Mouse (Mus musculus) c-Kit-positive CD71-positive TER-119-negative erythroid progenitor cells, embryonic 14.5 days (primary cell): ENCODE data around the gene Ubr1.
A peak's percentile ranks its signal among the peaks of the same experiment; 100 is the strongest.

ENCODE experiments used
- DNase-seq: peaks from one replicate; pipeline ENCODE4 v3.0.0-alpha.2; 2013; ENCODE audit warnings: low read depth

The Ubr1 gene

DNA sequence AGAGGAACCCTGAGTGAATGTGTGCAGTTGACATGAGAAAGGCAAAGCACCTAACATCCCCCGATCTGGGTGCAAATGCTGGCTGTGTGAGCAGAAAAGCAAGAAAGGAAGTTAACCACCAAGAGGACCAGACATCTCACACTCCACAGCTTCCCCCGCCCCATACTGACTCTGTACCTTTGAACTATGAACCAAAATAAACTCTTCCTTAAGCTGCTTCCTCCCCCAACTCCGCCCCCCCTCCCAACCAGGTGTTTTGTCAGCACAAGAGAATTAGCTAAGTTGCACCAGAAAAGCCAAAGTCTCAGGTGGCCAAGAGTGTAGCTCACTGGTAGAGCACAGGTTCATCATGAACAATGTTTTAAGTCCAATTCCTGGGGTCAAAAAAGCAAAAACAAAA lies 117.4 kb downstream of the Ubr1 start:
- no peak for DNase-seq

DNA sequence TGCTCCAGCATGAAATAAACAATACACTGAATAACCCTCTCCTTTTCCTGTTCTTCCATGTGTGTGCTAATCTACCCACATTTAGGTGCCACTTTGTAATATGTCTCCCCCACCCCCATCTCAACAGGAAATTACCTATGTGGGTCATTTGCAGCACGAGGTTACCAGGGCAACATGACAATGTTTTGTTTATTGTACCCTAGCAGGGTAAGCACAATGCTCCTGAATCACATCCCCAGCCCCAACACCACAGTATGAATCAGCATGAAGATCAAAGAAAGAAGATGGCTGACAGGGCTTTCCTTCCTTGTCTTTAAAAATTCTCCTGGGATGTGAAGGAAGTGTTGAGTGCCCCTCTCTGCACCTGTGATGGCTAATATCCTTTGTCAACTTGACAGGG lies 117.9 kb downstream of the Ubr1 start:
- no peak for DNase-seq

DNA sequence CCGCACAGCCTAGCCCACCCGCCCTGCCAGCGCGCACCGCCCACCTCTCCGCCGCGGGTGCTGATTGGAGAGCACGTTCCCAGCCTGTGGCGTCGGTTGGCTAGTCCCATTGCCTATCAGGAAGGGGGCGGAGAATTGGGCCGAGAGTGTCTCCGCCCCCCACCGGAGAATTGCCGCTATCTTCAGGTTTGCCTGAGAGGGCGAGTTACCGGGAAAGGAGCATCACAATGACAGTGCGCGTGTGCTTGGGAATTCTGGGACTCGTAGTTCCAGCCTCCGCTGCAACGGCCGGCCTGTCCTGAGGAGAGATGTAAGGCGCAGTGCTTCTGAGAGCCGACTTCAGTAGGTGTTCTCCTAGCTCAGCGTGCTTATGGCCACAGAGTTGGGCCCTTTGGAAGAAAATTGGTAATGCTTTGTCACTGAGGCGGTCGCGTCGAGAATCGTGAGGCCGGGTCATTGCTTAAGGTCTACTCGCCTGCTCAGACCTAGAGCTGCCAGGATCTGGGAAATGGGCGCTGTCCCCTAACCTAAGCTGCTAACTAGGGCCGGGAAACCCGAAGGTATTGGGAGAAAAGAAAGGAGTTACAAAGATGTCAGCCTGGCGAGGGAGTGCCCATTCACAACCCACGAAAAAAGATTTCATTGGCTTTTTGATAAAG lies 120.0 kb downstream of the Ubr1 start, which contains the start of gene Ttbk2:
Gene Ttbk2, minus strand, starts transcription at position 181 of the 659 bp plus-strand sequence.
- DNase-seq, result peak; percentile 96

DNA sequence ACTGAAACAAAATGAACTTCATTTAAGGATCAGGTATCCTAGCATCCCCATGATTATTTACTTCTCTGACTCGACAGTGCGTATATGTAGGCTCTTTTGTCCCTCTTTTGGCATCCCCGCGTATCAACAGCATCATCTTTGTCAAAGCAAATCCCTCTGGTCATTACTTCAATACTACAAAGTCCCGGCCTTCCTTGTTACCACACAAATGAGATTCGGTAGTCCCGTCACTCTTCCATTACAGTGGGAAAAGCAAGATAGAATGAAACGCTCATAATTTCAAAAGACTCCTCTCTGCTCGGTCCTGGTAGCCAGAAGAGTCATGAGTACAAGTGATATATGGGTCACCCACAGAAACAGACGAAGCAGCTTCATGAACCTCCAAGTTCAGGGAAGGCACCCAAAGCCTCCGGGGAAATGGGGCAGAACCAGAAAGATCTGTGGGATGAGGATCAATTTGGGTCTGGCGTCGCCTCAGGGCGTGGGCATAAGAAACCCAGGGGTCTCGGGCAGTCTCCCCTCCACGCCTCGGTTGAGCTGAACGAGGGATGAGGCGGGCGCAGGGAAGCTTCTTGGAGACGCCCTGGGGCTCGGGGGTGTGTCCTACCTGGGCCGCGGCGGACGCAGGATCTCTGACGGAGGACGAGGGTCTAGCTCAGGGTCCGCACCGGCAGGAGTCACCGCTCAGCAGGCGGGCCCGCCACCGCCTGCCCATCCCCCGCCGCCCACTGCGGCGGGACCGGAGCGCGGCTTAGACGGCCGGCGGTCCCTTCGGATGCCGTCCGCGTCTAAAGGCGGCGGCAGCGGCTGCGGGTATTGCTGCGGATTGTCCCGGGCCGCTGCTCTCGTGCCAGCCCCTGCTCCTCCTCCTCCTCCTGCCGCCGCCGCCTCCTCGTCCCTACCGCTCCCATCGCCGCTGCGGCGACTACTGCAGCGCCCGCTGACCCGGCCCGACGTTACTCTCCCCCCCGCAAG lies 120.8 kb downstream of the Ubr1 start, which contains the start of gene Cdan1:
Gene Cdan1, minus strand, starts transcription at position 680 of the 975 bp plus-strand sequence.
- peak; percentile 31 for DNase-seq

DNA sequence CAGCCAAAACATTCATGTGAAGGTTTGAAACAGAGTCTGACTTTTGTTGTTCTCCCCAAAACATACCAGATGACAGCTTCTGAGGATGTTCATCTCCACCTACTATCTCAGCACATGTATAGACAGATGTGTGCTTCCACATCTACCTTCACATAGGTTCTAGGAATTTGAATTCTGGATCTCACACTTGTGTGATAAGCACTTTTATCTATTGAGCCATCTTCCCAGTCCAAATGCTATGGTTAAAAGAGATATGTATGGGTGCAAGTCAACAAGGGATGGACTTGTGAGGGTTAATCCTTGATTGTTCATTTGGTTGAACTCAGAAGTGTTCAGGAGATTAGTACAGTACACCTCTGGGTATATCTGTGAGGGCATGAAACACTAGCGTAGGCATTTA lies 125.2 kb downstream of the Ubr1 start:
- DNase-seq, result peak; percentile 56

DNA sequence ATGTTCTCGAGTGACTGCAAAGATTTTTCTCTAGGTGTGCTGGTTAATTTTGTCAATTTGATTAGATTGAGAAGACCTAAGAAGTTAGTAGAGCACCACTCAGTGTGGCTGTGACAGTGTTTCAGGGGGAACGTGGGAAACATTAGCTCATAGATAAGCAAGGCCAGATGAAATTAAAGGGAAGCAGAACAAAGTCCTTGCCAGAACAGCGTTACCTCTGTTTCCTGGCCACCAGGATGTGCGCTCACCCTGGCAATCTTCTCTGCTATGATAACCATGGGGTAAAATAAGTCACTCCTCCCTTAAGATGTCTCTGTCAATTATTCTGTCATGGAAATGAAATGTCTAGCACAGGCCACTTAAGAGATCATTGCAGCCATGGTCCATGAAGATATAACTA lies 126.5 kb downstream of the Ubr1 start:
- DNase-seq, result no peak

DNA sequence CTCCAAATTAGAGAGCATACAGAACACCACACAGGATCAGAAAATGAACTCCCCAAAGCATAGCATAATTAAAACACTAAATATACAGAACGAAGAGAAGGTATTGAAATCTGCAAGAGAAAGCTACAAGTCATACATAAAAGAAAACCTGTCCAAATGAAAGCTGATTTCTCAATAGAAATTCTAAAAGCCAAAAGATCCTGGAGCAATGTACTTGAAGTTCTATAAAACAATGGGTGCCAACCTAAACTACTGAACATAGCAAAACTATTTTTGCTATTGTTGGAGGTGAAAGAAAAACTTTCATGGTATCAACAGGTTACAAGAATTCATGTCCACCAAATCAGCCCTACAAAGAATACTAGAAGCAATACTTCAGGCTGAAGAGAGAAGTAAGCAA lies 129.3 kb downstream of the Ubr1 start:
- DNase-seq, result no peak

DNA sequence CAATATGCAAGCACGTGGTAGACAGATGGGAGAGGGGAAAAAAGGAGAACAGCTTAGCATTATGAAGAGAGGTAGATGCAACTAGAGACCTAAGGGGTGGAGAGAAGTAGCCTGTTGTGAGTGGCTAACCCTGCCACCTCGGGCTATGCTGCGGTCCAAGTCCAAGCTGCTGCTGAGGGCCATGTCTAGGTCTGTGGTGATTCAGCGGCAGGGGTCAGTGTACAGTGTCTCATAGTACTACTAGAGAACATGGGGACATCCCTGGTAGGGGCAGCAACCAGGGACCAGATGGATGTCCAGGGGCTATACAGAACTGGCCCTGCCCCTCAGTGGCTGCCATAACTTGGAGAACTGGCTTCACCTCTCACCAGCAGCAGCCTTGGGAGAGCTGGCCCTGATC lies 135.3 kb downstream of the Ubr1 start:
- DNase-seq, result no peak

DNA sequence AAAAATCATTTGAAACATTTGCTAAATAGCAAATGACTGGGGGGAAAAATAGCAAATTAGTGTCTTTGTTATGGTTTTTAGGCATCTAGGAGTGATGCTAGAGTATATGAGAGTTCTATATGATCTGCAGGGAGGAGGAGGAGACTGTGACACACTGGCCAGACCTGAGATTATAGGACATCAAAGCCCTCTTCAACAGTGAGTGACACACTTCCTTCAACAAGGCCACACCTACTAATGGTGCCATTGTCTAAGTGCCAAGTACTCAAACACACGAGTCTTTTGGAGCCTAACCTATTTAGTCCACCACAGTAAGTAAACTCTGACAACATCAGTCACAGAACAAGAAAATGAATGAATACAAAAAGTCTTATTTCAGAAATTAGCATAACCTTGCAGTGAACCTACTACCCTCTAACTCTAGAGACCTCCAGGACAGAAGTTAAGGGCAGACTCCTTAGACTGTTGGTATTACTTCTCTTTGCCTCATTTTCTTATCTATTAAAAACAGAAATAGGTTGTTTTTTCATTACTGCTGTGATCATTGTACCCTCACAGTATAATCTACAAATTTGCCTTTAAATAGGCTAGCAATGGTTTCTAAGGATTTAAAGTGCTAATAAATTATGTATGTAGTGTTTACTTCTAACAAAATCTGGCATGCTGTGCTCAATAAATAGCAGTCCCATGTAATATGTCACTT lies 143.4 kb downstream of the Ubr1 start:
- peak; percentile 20 for DNase-seq
